22 mouse cellular contexts compared by ENCODE assay signal in genomic region chr3:126292259-126292658, GRCm38 (mm10).
A peak's percentile ranks its signal among the peaks of the same experiment; 100 is the strongest.
DNase-seq lines count a peak whose midpoint lies in the region; ATAC-seq and TF ChIP-seq lines count a peak whose summit lies in the region.
"Had no signal": no experiment of that assay in that cellular context is flagged by ENCODE, and none has a peak within 500 bp of the region (broad histone marks: within the 10 kb centered on the region; RNA-seq: fewer than 3 reads in every experiment).

No protein-coding gene starts in this region.

- no peak overlapping the region for H3K9ac ChIP-seq in heart, postnatal 0 days (replicated peaks; ENCODE audit: low read depth, low read length)
- no peak overlapping the region for H3K9ac ChIP-seq in heart, adult 2 months (ENCODE audit: low read depth, low read length)
- H3K9ac ChIP-seq: embryonic facial prominence, embryonic 15.5 days had no signal

- H3K4me3 ChIP-seq in heart, postnatal 0 days (ENCODE audit: low read depth, low read length) = no peak overlapping the region
- no peak overlapping the region for H3K4me3 ChIP-seq in heart, adult 2 months
- H3K4me3 ChIP-seq: embryonic facial prominence, embryonic 15.5 days; gastrocnemius, adult 2 months; hindbrain, embryonic 10.5 days had no signal

- TF ChIP-seq POLR2A in heart, adult 2 months (IDR thresholded peaks at IDR 0.05; ENCODE audit: insufficient read depth, low read depth, low read length) = no peak

- no peaks in the 10 kb centered on the region for H3K79me2 ChIP-seq in heart, adult 2 months (replicated peaks; ENCODE audit: control insufficient read depth, insufficient read depth, low read length)

- 51% methylated on average over 5 of the region's 5 CpGs for WGBS in heart, postnatal 0 days
- WGBS in heart, adult 2 months = 28% methylated on average over 5 of the region's 5 CpGs

- H3K36me3 ChIP-seq in heart, postnatal 0 days (replicated peaks; ENCODE audit: control insufficient read depth, insufficient read depth, low read length) = no peaks in the 10 kb centered on the region
- H3K36me3 ChIP-seq in heart, adult 2 months (ENCODE audit: control insufficient read depth, insufficient read depth, low read length) = no peaks in the 10 kb centered on the region
- H3K36me3 ChIP-seq: embryonic facial prominence, embryonic 15.5 days; hindbrain, embryonic 10.5 days had no signal

- H3K9me3 ChIP-seq in heart, postnatal 0 days (replicated peaks; ENCODE audit: control insufficient read depth, low read length) = no peaks in the 10 kb centered on the region
- H3K9me3 ChIP-seq: embryonic facial prominence, embryonic 15.5 days; hindbrain, embryonic 10.5 days had no signal

- no peak for ATAC-seq in heart, postnatal 0 days (ENCODE audit: insufficient read depth, low read depth)
- ATAC-seq: midbrain, embryonic 16.5 days had no signal

- no peak for TF ChIP-seq CTCF in heart, postnatal 0 days (IDR thresholded peaks at IDR 0.05; ENCODE audit: low read depth)
- TF ChIP-seq CTCF in heart, adult 2 months (IDR thresholded peaks at IDR 0.05) = no peak

- TF ChIP-seq EP300 in heart, postnatal 0 days (IDR thresholded peaks at IDR 0.05; ENCODE audit: low read depth) = no peak
- no peak for TF ChIP-seq EP300 in heart, adult 2 months (IDR thresholded peaks at IDR 0.05; ENCODE audit: insufficient read depth, low read depth, low read length)

- no peak overlapping the region; the same call in 1 of the 2 replicates for H3K27ac ChIP-seq in heart, postnatal 0 days (ENCODE audit: low read depth)
- H3K27ac ChIP-seq in heart, adult 2 months = no peak overlapping the region; the same call in 1 of the 2 replicates
- H3K27ac ChIP-seq: embryonic facial prominence, embryonic 15.5 days; gastrocnemius, adult 2 months; hindbrain, embryonic 10.5 days; kidney, postnatal 0 days had no signal

- intact Hi-C loops in heart, adult 2 months (cut with DNase I) = no loop called here
- intact Hi-C loops in heart, postnatal 25 days (cut with DNase I) = no loop called here

- DNase-seq in adrenal gland, adult 2 months = peak; percentile 35
- DNase-seq in adrenal gland, adult 18-20 months (ENCODE audit: low spot score in 2 of 2) = no peak
- peak; percentile 38 for DNase-seq in heart, postnatal 0 days (ENCODE audit: low spot score)
- no peak for DNase-seq in heart, adult 2 months
- DNase-seq in Muller cell, postnatal 12 days (ENCODE audit: inconsistent ontology term) = peak; percentile 20
- peak; percentile 2 for DNase-seq in heart, postnatal 25 days (ENCODE audit: low spot score)
- DNase-seq in right cerebral cortex, adult 2 months (ENCODE audit: low spot score in 2 of 2) = no peak
- no peak for DNase-seq in thymus, postnatal 4 days
- DNase-seq: adrenal gland, postnatal 25 days; cerebellum, adult 18-20 months; cerebellum, postnatal 36 days; gastrocnemius, adult 2 months; kidney, adult 11 months; layer of hippocampus, postnatal 36 days; liver; lung, postnatal 14 days; retina, postnatal 1 day; thymus, postnatal 25 days had no signal

- no peaks in the 10 kb centered on the region for H3K27me3 ChIP-seq in heart, postnatal 0 days (ENCODE audit: control insufficient read depth, insufficient read depth, low read length)
- no peaks in the 10 kb centered on the region for H3K27me3 ChIP-seq in heart, adult 2 months (ENCODE audit: control insufficient read depth, insufficient read depth, low read length)
- H3K27me3 ChIP-seq: embryonic facial prominence, embryonic 15.5 days had no signal

- H3K4me2 ChIP-seq in heart, postnatal 0 days (ENCODE audit: low read depth, low read length) = no peak overlapping the region
- H3K4me2 ChIP-seq: embryonic facial prominence, embryonic 15.5 days had no signal

- no peaks in the 10 kb centered on the region for H3K4me1 ChIP-seq in heart, postnatal 0 days (ENCODE audit: control insufficient read depth, insufficient read depth)
- H3K4me1 ChIP-seq in heart, adult 2 months (ENCODE audit: control insufficient read depth, insufficient read depth, low read length) = no peaks in the 10 kb centered on the region
- H3K4me1 ChIP-seq: embryonic facial prominence, embryonic 15.5 days; hindbrain, embryonic 10.5 days had no signal

Comparison
In these comparisons a context has a peak if more than half of its experiments do, and no peak if none do; other contexts are left out.
1. DNase-seq: peak in adrenal gland, adult 2 months (single experiment), heart, postnatal 0 days (single experiment), Muller cell, postnatal 12 days (single experiment) and heart, postnatal 25 days (single experiment); none in adrenal gland, adult 18-20 months (0 of 2), heart, adult 2 months (0 of 2), right cerebral cortex, adult 2 months (0 of 2) and thymus, postnatal 4 days (single experiment).